Mouse (Mus musculus) stomach, embryonic 14.5 days (tissue): ENCODE data around the gene BC048403. TPM values are rescaled to one million over a fixed set of nuclear protein-coding genes. Genes with fewer than 3 reads are reported as not detected.

ENCODE experiments used
- ATAC-seq: fragments of 200-750 bp; cut with Nextera tagmentation; 2 replicates; pipeline ENCODE4 v1.8.0; 2017; ENCODE audit warnings: low read depth, moderate TSS enrichment; ENCODE audit not compliant: insufficient number of reproducible peaks, insufficient read depth, low FRiP score
- H3K27ac ChIP-seq: fragments of 300-500 bp; sonication (generic); 2 replicates; pipeline ENCODE4 v1.5.1; 2014; ENCODE audit warnings: mild to moderate bottlenecking, low read length, moderate library complexity, mixed read lengths
- H3K27me3 ChIP-seq: fragments of 300-500 bp; sonication (generic); 2 replicates; pipeline ENCODE4 v1.6.1; 2014; ENCODE audit warnings: low read length, control low read depth, mixed read lengths; ENCODE audit not compliant: control insufficient read depth, insufficient read depth
- H3K36me3 ChIP-seq: fragments of 300-500 bp; sonication (generic); 2 replicates; pipeline ENCODE4 v1.6.1; 2014; ENCODE audit warnings: mild to moderate bottlenecking, control low read depth, low read length, moderate library complexity, mixed read lengths; ENCODE audit not compliant: control insufficient read depth, insufficient read depth
- H3K4me1 ChIP-seq: fragments of 300-500 bp; sonication (generic); 2 replicates; pipeline ENCODE4 v1.6.1; 2014; ENCODE audit warnings: low read length, control low read depth, mixed read lengths; ENCODE audit not compliant: control insufficient read depth, insufficient read depth
- H3K4me2 ChIP-seq: fragments of 300-500 bp; sonication (generic); replicated peaks from 2 replicates; pipeline ENCODE4 v1.6.1; 2014; ENCODE audit warnings: low read depth, low read length, control low read depth
- H3K4me3 ChIP-seq: fragments of 300-500 bp; sonication (generic); 2 replicates; pipeline ENCODE4 v1.5.1; 2014; ENCODE audit warnings: low read depth, low read length, control low read depth
- H3K9ac ChIP-seq: fragments of 300-500 bp; sonication (generic); replicated peaks from 2 replicates; pipeline ENCODE4 v1.6.1; 2014; ENCODE audit warnings: low read depth, mild to moderate bottlenecking, control low read depth, low read length, moderate library complexity, mixed read lengths
- H3K9me3 ChIP-seq: fragments of 300-500 bp; sonication (generic); 2 replicates; pipeline ENCODE4 v1.6.1; 2016; ENCODE audit warnings: low read depth, low read length, control low read depth; ENCODE audit not compliant: control insufficient read depth
- WGBS: fragments of 180-500 bp; shearing (Covaris S2); extraction: QIAGEN DNeasy Blood & Tissue Kit; methylation state at CpG from one replicate; pipeline ENCODE4 v1.1.7; 2014; 5-methylcytosine and 5-hydroxymethylcytosine counted together
- polyA plus RNA-seq: library from polyadenylated mRNA; unstranded; fragments of >200 nt; fragmentation: Nextera tagmentation; extraction: Ambion mirVana; gene quantifications from 2 replicates; pipeline ENCODE4 v1.2.1, GENCODE M21; 2014

BC048403 gene
- polyA plus RNA-seq, 1 experiment from 2014 or later = 3.9 TPM

GRCm38 (mm10) chr10:121737256-121737655, 2.5 kb upstream of the BC048403 start:
- H3K36me3 ChIP-seq = no peaks in the 10 kb centered on the region
- no peak for ATAC-seq
- H3K4me1 ChIP-seq = peaks cover 7% of the 10 kb centered on the region; the same call in 1 of the 2 replicates
- no peaks in the 10 kb centered on the region for H3K9me3 ChIP-seq
- H3K27ac ChIP-seq = no peak overlapping the region
- no peak overlapping the region for H3K4me3 ChIP-seq
- H3K9ac ChIP-seq = no peak overlapping the region
- H3K27me3 ChIP-seq = no peaks in the 10 kb centered on the region
- 86% methylated on average over 3 of the region's 3 CpGs for WGBS
- H3K4me2 ChIP-seq = no peak overlapping the region

- no peak for ATAC-seq
- H3K27me3 ChIP-seq = no peaks in the 10 kb centered on the region
- peaks cover 6% of the 10 kb centered on the region for H3K36me3 ChIP-seq
- H3K27ac ChIP-seq = no peak overlapping the region
- H3K9me3 ChIP-seq = no peaks in the 10 kb centered on the region
- peaks cover 7% of the 10 kb centered on the region; the same call in 1 of the 2 replicates for H3K4me1 ChIP-seq
- no peak overlapping the region for H3K9ac ChIP-seq
- H3K4me3 ChIP-seq = no peak overlapping the region
- H3K4me2 ChIP-seq = no peak overlapping the region
- WGBS = 38% methylated on average over 4 of the region's 4 CpGs
Observed at GRCm38 (mm10) chr10:121742336-121742735, 2.6 kb downstream of the BC048403 start.

- H3K27me3 ChIP-seq = no peaks in the 10 kb centered on the region
- no peak for ATAC-seq
- no peak overlapping the region for H3K4me3 ChIP-seq
- peaks cover 9% of the 10 kb centered on the region for H3K36me3 ChIP-seq
- H3K4me2 ChIP-seq = no peak overlapping the region
- H3K4me1 ChIP-seq = no peaks in the 10 kb centered on the region
- WGBS = 90% methylated on average over 12 of the region's 12 CpGs
- H3K9ac ChIP-seq = no peak overlapping the region
- no peaks in the 10 kb centered on the region for H3K9me3 ChIP-seq
- no peak overlapping the region for H3K27ac ChIP-seq
Observed at GRCm38 (mm10) chr10:121750175-121750574, 10.4 kb downstream of the BC048403 start.

GRCm38 (mm10) chr10:121754237-121754636, 14.5 kb downstream of the BC048403 start:
- Histone ChIP-seq H3K9ac (no peak overlapping the region), H3K9me3 (no peaks in the 10 kb centered on the region), H3K4me2 (no peak overlapping the region), H3K36me3 (no peaks in the 10 kb centered on the region; the same call in 1 of the 2 replicates), H3K4me1 (0 out of 2 replicates have a peak, but pooled peaks cover 5% of the 10 kb centered on the region), H3K27me3 (no peaks in the 10 kb centered on the region), H3K27ac (no peak overlapping the region), H3K4me3 (no peak overlapping the region)
- ATAC-seq = peak; percentile 87
- 52% methylated on average over 5 of the region's 5 CpGs for WGBS

- no peak overlapping the region for H3K4me2 ChIP-seq
- 5% methylated on average over 1 of the region's 1 CpGs for WGBS
- no peak for ATAC-seq
- no peaks in the 10 kb centered on the region; the same call in 1 of the 2 replicates for H3K36me3 ChIP-seq
- no peak overlapping the region; the same call in 1 of the 2 replicates for H3K27ac ChIP-seq
- H3K9ac ChIP-seq = no peak overlapping the region
- H3K4me3 ChIP-seq = no peak overlapping the region
- no peaks in the 10 kb centered on the region for H3K27me3 ChIP-seq
- H3K9me3 ChIP-seq = no peaks in the 10 kb centered on the region
- 0 out of 2 replicates have a peak, but pooled peaks cover 5% of the 10 kb centered on the region for H3K4me1 ChIP-seq
Observed at GRCm38 (mm10) chr10:121755822-121756221, 16.1 kb downstream of the BC048403 start.

- 0 out of 2 replicates have a peak, but pooled peaks cover 5% of the 10 kb centered on the region for H3K4me1 ChIP-seq
- no peak for ATAC-seq
- H3K36me3 ChIP-seq = no peaks in the 10 kb centered on the region
- no peaks in the 10 kb centered on the region for H3K9me3 ChIP-seq
- no peak overlapping the region for H3K9ac ChIP-seq
- WGBS = 78% methylated on average over 4 of the region's 4 CpGs
- H3K27ac ChIP-seq = no peak overlapping the region
- H3K4me3 ChIP-seq = no peak overlapping the region
- no peaks in the 10 kb centered on the region for H3K27me3 ChIP-seq
- H3K4me2 ChIP-seq = no peak overlapping the region
Observed at GRCm38 (mm10) chr10:121756677-121757076, 16.9 kb downstream of the BC048403 start.

GRCm38 (mm10) chr10:121759095-121759494, 19.4 kb downstream of the BC048403 start:
- 47% methylated on average over 8 of the region's 8 CpGs for WGBS

GRCm38 (mm10) chr10:121762141-121762540, 22.4 kb downstream of the BC048403 start:
- Histone ChIP-seq H3K27ac (no peak overlapping the region), H3K36me3 (no peaks in the 10 kb centered on the region), H3K9ac (no peak overlapping the region), H3K27me3 (no peaks in the 10 kb centered on the region), H3K4me1 (no peaks in the 10 kb centered on the region), H3K4me2 (no peak overlapping the region), H3K4me3 (no peak overlapping the region), H3K9me3 (no peaks in the 10 kb centered on the region)
- ATAC-seq = no peak
- 80% methylated on average over 9 of the region's 9 CpGs for WGBS

More at GRCm38 (mm10) chr10:121759095-121759494, 19.4 kb downstream of the BC048403 start:
- Histone ChIP-seq H3K27me3 (no peaks in the 10 kb centered on the region), H3K27ac (no peak overlapping the region), H3K4me3 (no peak overlapping the region), H3K9me3 (no peaks in the 10 kb centered on the region), H3K4me2 (no peak overlapping the region), H3K4me1 (0 out of 2 replicates have a peak, but pooled peaks cover 5% of the 10 kb centered on the region), H3K9ac (no peak overlapping the region), H3K36me3 (no peaks in the 10 kb centered on the region)
- ATAC-seq = no peak

- WGBS = 74% methylated on average over 8 of the region's 13 CpGs
- H3K9me3 ChIP-seq = no peaks in the 10 kb centered on the region
- H3K27me3 ChIP-seq = no peaks in the 10 kb centered on the region
- ATAC-seq = no peak
- no peaks in the 10 kb centered on the region for H3K36me3 ChIP-seq
- H3K27ac ChIP-seq = no peak overlapping the region
- no peak overlapping the region for H3K9ac ChIP-seq
- no peaks in the 10 kb centered on the region for H3K4me1 ChIP-seq
- H3K4me2 ChIP-seq = no peak overlapping the region
- no peak overlapping the region for H3K4me3 ChIP-seq
Observed at GRCm38 (mm10) chr10:121763191-121763590, 23.5 kb downstream of the BC048403 start.
